Mouse (Mus musculus) frontal cortex, postnatal 36 days (tissue): ENCODE measurements around the gene Camta2.
A peak's percentile ranks its signal among the peaks of the same experiment; 100 is the strongest.

Experiments used
- DNase-seq, 2 experiments: peaks; one replicate each; pipeline ENCODE4 v3.0.0; 2022; ENCODE audit warnings: low spot score in 2 of 2

The Camta2 gene

GRCm38 (mm10) chr11:70663957-70664356, 23.9 kb downstream of the Camta2 start:
- DNase-seq, result no peak

- DNase-seq, result no peak
Measured at GRCm38 (mm10) chr11:70663101-70663500, 24.8 kb downstream of the Camta2 start.

GRCm38 (mm10) chr11:70660571-70660970, 27.3 kb downstream of the Camta2 start:
- DNase-seq, result no peak

GRCm38 (mm10) chr11:70658942-70659341, 29.0 kb downstream of the Camta2 start:
- DNase-seq, result no peak

GRCm38 (mm10) chr11:70658521-70658920, 29.4 kb downstream of the Camta2 start:
- DNase-seq, result no peak

GRCm38 (mm10) chr11:70657991-70658390, 29.9 kb downstream of the Camta2 start:
- no peak for DNase-seq

GRCm38 (mm10) chr11:70657573-70657972, 30.3 kb downstream of the Camta2 start:
- DNase-seq, result no peak

GRCm38 (mm10) chr11:70656964-70657363, 30.9 kb downstream of the Camta2 start, which contains the start of gene Eno3:
Eno3 (plus strand) TSS chr11:70657202.
- no peak for DNase-seq

- DNase-seq, result no peak
Measured at GRCm38 (mm10) chr11:70656456-70656927, 31.4 kb downstream of the Camta2 start.

GRCm38 (mm10) chr11:70655571-70656455, 32.1 kb downstream of the Camta2 start:
- DNase-seq, result no peak

GRCm38 (mm10) chr11:70654923-70655570, 32.9 kb downstream of the Camta2 start:
- peak; percentile 69 to 77 for DNase-seq

GRCm38 (mm10) chr11:70654198-70654922, 33.5 kb downstream of the Camta2 start, which contains the start of gene Pfn1:
Pfn1 (minus strand) TSS chr11:70654644.
- peak; percentile 57 to 69 for DNase-seq

GRCm38 (mm10) chr11:70653345-70654197, 34.3 kb downstream of the Camta2 start:
- DNase-seq, result no peak

GRCm38 (mm10) chr11:70652884-70653344, 35.0 kb downstream of the Camta2 start:
- DNase-seq, result no peak

GRCm38 (mm10) chr11:70652029-70652883, 35.6 kb downstream of the Camta2 start:
- no peak for DNase-seq

- DNase-seq, result no peak
Measured at GRCm38 (mm10) chr11:70651391-70651790, 36.5 kb downstream of the Camta2 start.

- no peak for DNase-seq
Measured at GRCm38 (mm10) chr11:70650322-70651175, 37.4 kb downstream of the Camta2 start.

- no peak for DNase-seq
Measured at GRCm38 (mm10) chr11:70649185-70649734, 38.6 kb downstream of the Camta2 start.

GRCm38 (mm10) chr11:70648512-70648911, 39.4 kb downstream of the Camta2 start:
- DNase-seq, result no peak
